Mouse (Mus musculus) stomach, postnatal 0 days (tissue): Measurements from ENCODE around the gene Mt3. TPM values are rescaled to one million over a fixed set of nuclear protein-coding genes. Genes with fewer than 3 reads are reported as not detected.
A peak's percentile ranks its signal among the peaks of the same experiment; 100 is the strongest.

Experiments
- ATAC-seq: fragments of 200-750 bp; cut with Nextera tagmentation; 2 replicates; pipeline ENCODE4 v1.8.0; 2017; ENCODE audit not compliant: low FRiP score, low TSS enrichment
- DNase-seq: peaks from one replicate; pipeline ENCODE4 v3.0.0-alpha.2; 2016; ENCODE audit warnings: low spot score
- H3K27ac ChIP-seq: fragments of 300-500 bp; sonication (generic); replicated peaks from 2 replicates; pipeline ENCODE4 v1.5.1; 2014; ENCODE audit warnings: mild to moderate bottlenecking, control low read depth
- H3K27me3 ChIP-seq: fragments of 300-500 bp; sonication (generic); 2 replicates; pipeline ENCODE4 v1.6.1; 2014; ENCODE audit warnings: low read length; ENCODE audit not compliant: control insufficient read depth, insufficient read depth
- H3K36me3 ChIP-seq: fragments of 300-500 bp; sonication (generic); 2 replicates; pipeline ENCODE4 v1.6.1; 2014; ENCODE audit warnings: low read length, mixed read lengths; ENCODE audit not compliant: control insufficient read depth, insufficient read depth
- H3K4me1 ChIP-seq: fragments of 300-500 bp; sonication (generic); replicated peaks from 2 replicates; pipeline ENCODE4 v1.6.1; 2014; ENCODE audit warnings: antibody characterized with exemption; ENCODE audit not compliant: control insufficient read depth, insufficient read depth
- H3K4me2 ChIP-seq: fragments of 300-500 bp; sonication (generic); replicated peaks from 2 replicates; pipeline ENCODE4 v1.6.1; 2014; ENCODE audit warnings: low read depth, mild to moderate bottlenecking, control low read depth, moderate library complexity
- H3K4me3 ChIP-seq: fragments of 300-500 bp; sonication (generic); 2 replicates; pipeline ENCODE4 v1.5.1; 2014; ENCODE audit warnings: low read depth, low read length, control low read depth
- H3K9ac ChIP-seq: fragments of 300-500 bp; sonication (generic); 2 replicates; pipeline ENCODE4 v1.6.1; 2014; ENCODE audit warnings: mild to moderate bottlenecking, low read length, control low read depth, mixed read lengths
- H3K9me3 ChIP-seq: fragments of 300-500 bp; sonication (generic); 2 replicates; pipeline ENCODE4 v1.6.1; 2016; ENCODE audit warnings: low read length; ENCODE audit not compliant: control insufficient read depth
- CTCF ChIP-seq: IDR thresholded peaks from 2 replicates; pipeline ENCODE4 v1.5.1; 2016; ENCODE audit warnings: antibody characterized with exemption, low read depth, mild to moderate bottlenecking, moderate library complexity
- EP300 ChIP-seq: optimal IDR thresholded peaks from 2 replicates; pipeline ENCODE3; 2016; ENCODE audit warnings: antibody characterized with exemption
- WGBS: fragments of 180-500 bp; shearing (Covaris S2); extraction: QIAGEN DNeasy Blood & Tissue Kit; methylation state at CpG from one replicate; pipeline ENCODE4 v1.1.7; 2014; 5-methylcytosine and 5-hydroxymethylcytosine counted together
- polyA plus RNA-seq: library from polyadenylated mRNA; unstranded; fragments of >200 nt; fragmentation: Nextera tagmentation; extraction: Ambion mirVana; gene quantifications from 2 replicates; pipeline ENCODE4 v1.2.1, GENCODE M21; 2015

The Mt3 gene
- 4.1 and 5.3 TPM in 2 replicates for polyA plus RNA-seq

DNA sequence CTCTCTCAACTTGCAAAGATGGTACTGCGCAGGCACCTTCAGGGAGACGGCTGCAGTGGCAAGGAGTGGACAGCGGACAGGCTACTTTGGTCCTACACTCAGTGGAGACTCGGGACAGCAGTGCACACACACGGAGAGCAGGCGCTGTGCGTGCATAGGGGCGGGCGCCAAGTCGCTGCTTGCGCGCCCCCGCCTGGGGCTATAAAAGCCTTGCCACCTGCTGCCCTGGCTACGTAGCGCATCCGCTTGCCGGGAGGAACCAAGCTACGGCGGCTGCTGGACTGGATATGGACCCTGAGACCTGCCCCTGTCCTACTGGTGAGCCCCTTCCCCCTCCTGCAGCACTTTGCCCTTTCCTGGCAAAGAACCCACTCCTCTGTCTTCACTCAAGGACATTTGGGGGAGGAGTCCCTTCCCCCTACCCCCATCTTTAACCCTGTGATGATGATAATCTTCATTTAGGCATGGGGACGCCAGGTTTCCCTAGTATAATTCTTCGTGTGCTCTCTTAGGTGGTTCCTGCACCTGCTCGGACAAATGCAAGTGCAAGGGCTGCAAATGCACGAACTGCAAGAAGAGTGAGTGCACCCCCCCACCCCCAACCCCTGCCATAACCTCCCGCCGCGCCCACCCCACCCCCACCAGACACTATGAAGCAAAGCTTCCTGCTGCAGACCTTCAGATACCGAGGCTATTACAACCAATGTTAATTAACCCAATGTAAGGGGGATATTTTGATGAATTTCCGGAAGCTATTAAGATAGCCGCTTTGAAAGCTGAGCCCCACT lies at the start of gene Mt3:
TSS of gene Mt3 (plus strand) at position 95 of the 788 bp plus-strand sequence.
- peak within 1 kb of the TSS; percentile 19 for H3K4me3 ChIP-seq
- peak; percentile 43 for ATAC-seq
- peak; percentile 66 for DNase-seq
- no peaks in the 10 kb centered on the region for H3K27me3 ChIP-seq
- TF ChIP-seq CTCF = peak; percentile 60
- no peak for TF ChIP-seq EP300
- H3K4me2 ChIP-seq = peak within 1 kb of the TSS; percentile 51
- no peaks in the 10 kb centered on the region for H3K4me1 ChIP-seq
- no peaks in the 10 kb centered on the region for H3K36me3 ChIP-seq
- 6% methylated on average over 29 of the region's 29 CpGs for WGBS
- H3K9me3 ChIP-seq = no peaks in the 10 kb centered on the region
- no peak within 1 kb of the TSS for H3K27ac ChIP-seq
- no peak within 1 kb of the TSS for H3K9ac ChIP-seq

GRCm38 (mm10) chr8:94104146-94104545 lies 48.3 kb upstream of the Mt3 start:
- Histone ChIP-seq H3K36me3 (no peaks in the 10 kb centered on the region), H3K9me3 (no peaks in the 10 kb centered on the region), H3K9ac (no peak overlapping the region), H3K4me3 (no peak overlapping the region), H3K27ac (no peak overlapping the region), H3K4me2 (no peak overlapping the region), H3K27me3 (no peaks in the 10 kb centered on the region), H3K4me1 (no peaks in the 10 kb centered on the region)
- no peak for ATAC-seq
- 52% methylated on average over 5 of the region's 5 CpGs for whole genome bisulfite sequencing
- TF ChIP-seq CTCF (peak; percentile 54), EP300 (no peak)
- peak; percentile 17 for DNase-seq

DNA sequence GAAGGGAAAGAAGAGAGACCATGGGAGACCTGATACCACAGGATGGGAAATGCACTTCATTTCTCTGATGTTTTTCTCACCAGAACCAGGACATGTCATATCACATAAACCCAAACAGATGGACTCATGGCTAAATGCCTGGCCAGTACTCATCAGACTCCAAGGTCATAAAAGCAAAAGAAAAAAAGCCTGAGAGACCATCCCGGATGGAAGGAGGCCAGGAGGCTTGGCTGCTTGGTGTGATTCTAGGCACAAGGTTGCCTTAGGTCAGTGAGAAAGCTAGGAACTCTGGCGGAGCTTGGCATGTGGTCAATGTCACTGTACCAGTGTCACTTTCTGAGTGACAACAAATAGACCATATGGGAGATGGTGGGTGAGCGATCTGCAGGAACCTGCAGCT lies 44.5 kb upstream of the Mt3 start:
- no peaks in the 10 kb centered on the region for H3K4me1 ChIP-seq
- DNase-seq = no peak
- H3K4me3 ChIP-seq = no peak overlapping the region
- H3K27ac ChIP-seq = no peak overlapping the region
- no peak overlapping the region for H3K9ac ChIP-seq
- no peak overlapping the region for H3K4me2 ChIP-seq
- 68% methylated on average over 3 of the region's 3 CpGs for WGBS
- TF ChIP-seq CTCF (no peak), EP300 (no peak)
- H3K36me3 ChIP-seq = no peaks in the 10 kb centered on the region
- no peaks in the 10 kb centered on the region for H3K27me3 ChIP-seq
- no peaks in the 10 kb centered on the region for H3K9me3 ChIP-seq
- no peak for ATAC-seq

- no peak overlapping the region for H3K4me2 ChIP-seq
- no peaks in the 10 kb centered on the region for H3K4me1 ChIP-seq
- WGBS = 75% methylated on average over 6 of the region's 6 CpGs
- no peaks in the 10 kb centered on the region for H3K27me3 ChIP-seq
- ATAC-seq = no peak
- TF ChIP-seq EP300 (no peak), CTCF (no peak)
- H3K9me3 ChIP-seq = no peaks in the 10 kb centered on the region
- no peak overlapping the region for H3K9ac ChIP-seq
- H3K36me3 ChIP-seq = no peaks in the 10 kb centered on the region
- H3K27ac ChIP-seq = no peak overlapping the region
- no peak for DNase-seq
- no peak overlapping the region for H3K4me3 ChIP-seq
Observed at GRCm38 (mm10) chr8:94109396-94109795, 43.0 kb upstream of the Mt3 start.

GRCm38 (mm10) chr8:94109835-94110234 lies 42.6 kb upstream of the Mt3 start:
- Histone ChIP-seq H3K4me3 (no peak overlapping the region), H3K27ac (no peak overlapping the region), H3K4me2 (no peak overlapping the region), H3K27me3 (no peaks in the 10 kb centered on the region), H3K9me3 (no peaks in the 10 kb centered on the region), H3K9ac (no peak overlapping the region), H3K4me1 (no peaks in the 10 kb centered on the region), H3K36me3 (no peaks in the 10 kb centered on the region)
- peak; percentile 29 for TF ChIP-seq CTCF
- no peak for TF ChIP-seq EP300
- DNase-seq (no peak), ATAC-seq (no peak)
- 63% methylated on average over 5 of the region's 5 CpGs for WGBS

DNA sequence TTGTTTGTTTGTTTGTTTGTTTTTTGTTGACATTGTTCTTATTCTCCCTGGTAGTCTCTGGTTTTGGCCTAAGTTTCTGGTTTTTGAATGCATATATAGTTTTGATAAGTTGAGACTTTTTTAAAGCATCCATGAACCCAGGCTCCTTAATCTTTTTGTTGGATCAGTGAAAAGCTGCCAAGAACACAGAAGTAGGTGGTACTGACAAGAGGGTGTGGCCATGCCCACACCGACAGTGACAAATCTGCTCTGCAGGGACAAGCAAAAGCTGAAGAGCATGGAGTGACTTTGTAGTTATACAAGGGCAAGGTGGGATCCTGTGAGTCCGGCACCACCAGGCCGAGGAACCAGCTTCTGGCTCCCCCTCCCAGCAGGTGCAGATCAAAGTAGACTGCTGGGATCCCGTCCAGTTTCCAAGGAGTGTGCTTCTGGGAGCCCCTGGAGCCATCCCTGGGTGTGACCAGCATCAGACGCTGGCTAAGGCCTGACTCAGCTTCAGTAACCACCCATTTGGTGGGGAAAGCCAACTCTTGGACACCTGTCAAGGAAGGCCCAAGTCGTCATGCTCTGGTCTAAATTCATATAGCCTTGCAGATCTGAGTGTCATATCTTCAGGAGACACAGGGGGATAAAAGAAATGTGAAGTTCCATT lies 41.8 kb upstream of the Mt3 start:
- DNase-seq (peak; percentile 20), ATAC-seq (no peak)
- Histone ChIP-seq H3K4me3 (no peak overlapping the region), H3K9ac (no peak overlapping the region), H3K27ac (no peak overlapping the region), H3K27me3 (no peaks in the 10 kb centered on the region), H3K36me3 (no peaks in the 10 kb centered on the region), H3K4me2 (no peak overlapping the region), H3K4me1 (no peaks in the 10 kb centered on the region), H3K9me3 (no peaks in the 10 kb centered on the region)
- 42% methylated on average over 6 of the region's 6 CpGs for WGBS
- TF ChIP-seq EP300 (no peak), CTCF (no peak)
